Mouse (Mus musculus): ENCODE data around the gene Rps2.

Rps2 gene

GRCm38 (mm10) chr17:24734513-24734912 lies 16.6 kb downstream of the Rps2 start:
- no peak for DNase-seq

- no peak for DNase-seq
Observed at GRCm38 (mm10) chr17:24735446-24735845, 17.5 kb downstream of the Rps2 start.

DNA sequence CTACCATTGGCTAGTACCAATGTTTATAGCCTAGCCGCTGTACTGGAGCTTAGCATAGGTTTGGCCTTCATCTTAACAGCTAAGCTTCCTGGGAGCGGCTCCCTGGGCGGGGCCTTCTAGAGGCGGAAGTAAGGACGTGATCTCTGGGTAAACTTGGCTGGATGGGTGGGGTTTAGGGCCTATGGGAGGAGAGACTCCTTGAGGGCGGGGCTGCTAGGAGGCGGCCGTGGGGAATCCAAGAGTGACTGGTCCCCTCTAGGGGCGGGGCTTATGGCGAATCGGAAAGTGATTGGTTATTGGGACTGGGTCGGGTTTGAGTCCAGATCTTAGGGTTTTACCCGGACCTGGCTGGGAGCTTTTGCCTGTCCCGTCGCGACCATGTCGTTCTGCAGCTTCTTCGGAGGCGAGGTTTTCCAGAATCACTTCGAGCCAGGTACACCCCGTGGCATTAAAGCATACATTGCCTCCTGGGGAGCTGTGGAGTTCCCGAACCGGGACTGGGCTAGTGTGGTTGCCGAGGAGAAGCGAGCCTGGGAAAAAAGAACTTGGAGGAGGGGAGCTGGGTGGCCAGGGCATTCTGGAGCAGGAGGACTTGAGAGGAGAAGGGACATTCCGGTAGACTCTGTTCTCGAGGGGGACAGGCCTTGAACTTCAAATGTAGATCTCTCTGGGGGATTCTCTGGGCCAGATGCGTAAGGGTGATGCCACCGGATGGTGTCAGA lies 18.6 kb downstream of the Rps2 start, which contains the start of gene Msrb1:
TSS of gene Msrb1 (plus strand) at position 313 of the 722 bp plus-strand sequence.
- peak; percentile 89 to 98 for DNase-seq

GRCm38 (mm10) chr17:24737135-24737810 lies 19.4 kb downstream of the Rps2 start:
- DNase-seq, result no peak

DNA sequence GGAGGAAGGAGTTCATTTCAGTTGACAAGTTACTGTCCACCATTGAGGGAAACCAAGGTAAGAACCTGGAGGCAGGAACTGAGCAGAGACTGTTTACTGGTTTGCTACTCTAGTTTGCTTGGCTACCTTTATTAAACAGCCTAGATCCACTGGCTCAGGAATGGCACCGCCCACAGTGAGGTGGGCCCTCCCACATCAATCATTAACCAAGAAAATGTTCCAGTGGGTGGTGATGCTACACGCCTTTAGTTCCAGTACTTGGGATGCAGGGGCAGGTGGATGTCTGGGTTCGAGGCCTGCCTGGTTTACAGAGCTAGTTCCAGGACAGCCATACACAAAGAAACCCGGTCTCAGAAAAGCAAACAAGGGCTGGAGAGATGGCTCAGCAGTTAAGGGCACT lies 20.3 kb downstream of the Rps2 start:
- DNase-seq, result no peak

DNA sequence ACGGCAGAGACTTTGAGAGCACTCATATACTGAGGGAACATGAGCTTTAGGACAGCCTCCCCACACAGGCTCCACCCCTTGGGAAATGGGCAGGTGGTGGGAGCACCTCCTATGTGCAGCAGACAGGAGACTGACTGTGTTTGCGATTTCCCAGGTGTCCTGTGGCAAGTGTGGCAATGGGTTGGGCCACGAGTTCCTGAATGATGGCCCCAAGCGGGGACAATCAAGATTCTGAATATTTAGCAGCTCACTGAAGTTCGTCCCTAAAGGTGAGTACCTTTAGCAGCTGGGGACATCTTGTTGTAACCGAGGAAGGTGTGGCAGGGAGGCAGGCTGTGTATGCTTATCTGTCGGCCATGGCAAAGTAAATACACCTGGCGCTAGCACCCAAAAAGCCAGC lies 22.0 kb downstream of the Rps2 start:
- DNase-seq, result no peak

GRCm38 (mm10) chr17:24742307-24742706 lies 24.4 kb downstream of the Rps2 start:
- DNase-seq, result no peak

- no peak for DNase-seq
Observed at GRCm38 (mm10) chr17:24743896-24744295, 26.0 kb downstream of the Rps2 start.

DNA sequence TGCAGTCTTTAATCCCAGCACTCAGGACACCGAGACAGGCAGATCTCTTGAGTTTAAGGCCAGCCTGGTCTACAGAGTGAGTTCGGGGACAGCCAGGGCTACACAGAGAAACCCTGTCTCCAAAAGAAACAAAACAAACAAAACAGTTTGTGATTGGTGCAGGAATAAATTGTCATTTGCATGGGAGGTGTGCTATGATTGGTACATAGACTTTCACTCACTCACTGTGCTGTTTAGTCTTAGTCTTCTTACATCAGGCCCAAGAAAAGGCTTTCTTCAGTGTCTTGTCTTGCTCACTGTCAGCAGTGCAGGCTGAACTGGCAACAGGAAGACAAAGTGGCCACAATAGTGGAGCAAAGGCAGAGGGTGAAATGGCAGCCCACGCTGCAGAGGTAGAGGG lies 26.5 kb downstream of the Rps2 start:
- DNase-seq, result no peak

DNA sequence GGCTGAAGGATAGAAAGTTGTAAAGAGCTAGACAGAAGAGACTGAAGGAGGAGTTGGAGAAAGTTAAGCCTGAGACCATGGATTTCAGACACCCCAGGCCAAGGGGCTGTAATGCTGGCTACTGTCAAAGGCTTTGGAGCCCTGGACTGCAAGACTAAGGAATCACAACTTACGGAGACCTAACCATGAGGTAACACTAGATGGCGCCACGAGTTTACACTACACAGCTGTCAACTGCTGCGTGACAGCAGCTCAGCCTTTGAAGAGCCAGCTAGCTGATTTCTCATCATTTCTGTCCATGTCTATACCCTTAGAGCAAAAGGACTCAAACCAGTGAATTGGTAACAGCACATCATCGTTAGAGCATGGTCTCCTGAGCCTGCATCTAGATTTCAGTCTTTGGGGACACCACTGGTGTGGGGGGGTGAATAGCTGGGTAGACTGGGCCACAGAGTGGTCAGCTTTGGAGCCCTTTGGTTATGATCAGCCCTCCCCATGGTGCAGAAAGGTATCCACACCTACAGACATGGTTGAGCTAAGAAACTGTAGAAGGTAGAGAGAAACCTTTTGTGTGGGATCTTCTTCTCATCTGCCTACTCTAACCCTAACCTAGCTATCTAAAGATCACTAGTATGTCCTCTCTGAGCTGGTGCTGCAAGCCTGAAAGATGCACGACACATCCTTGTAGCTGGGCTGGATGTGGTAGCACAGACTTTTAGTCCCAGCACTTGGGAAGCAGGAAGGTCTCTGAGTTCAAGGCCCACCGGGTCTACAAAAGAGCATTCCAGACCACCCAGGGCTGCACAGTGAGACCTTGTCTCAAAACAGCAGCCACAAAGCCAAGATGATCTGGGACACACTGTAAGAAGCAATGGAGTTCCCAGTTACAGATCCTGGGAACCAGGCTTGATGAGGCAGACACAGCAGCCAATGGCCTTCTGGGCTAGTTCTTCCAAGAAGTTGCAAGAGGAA lies 27.9 kb downstream of the Rps2 start:
- DNase-seq, result peak; percentile 70 to 77

- no peak for DNase-seq
Observed at GRCm38 (mm10) chr17:24746986-24747385, 29.1 kb downstream of the Rps2 start.

DNA sequence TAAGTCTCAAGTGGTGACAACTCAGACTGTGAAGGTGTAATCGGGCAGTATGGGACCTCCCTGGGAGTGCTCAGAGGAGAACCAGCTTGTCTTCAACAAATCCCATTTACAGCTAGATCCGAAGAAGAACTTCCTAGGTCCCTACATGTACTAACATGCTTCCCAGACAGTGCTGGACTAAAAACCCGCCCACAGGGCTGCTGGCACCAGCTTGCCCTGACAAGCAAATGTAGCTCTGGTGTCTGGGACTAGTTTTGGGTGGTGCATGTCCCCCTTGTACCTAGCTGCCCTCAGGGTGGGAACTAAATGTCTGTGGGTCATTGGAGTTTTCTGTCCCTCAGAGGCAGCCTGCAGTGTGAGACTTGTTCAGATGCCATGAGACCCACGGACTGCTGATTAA lies 33.6 kb downstream of the Rps2 start:
- DNase-seq, result no peak

DNA sequence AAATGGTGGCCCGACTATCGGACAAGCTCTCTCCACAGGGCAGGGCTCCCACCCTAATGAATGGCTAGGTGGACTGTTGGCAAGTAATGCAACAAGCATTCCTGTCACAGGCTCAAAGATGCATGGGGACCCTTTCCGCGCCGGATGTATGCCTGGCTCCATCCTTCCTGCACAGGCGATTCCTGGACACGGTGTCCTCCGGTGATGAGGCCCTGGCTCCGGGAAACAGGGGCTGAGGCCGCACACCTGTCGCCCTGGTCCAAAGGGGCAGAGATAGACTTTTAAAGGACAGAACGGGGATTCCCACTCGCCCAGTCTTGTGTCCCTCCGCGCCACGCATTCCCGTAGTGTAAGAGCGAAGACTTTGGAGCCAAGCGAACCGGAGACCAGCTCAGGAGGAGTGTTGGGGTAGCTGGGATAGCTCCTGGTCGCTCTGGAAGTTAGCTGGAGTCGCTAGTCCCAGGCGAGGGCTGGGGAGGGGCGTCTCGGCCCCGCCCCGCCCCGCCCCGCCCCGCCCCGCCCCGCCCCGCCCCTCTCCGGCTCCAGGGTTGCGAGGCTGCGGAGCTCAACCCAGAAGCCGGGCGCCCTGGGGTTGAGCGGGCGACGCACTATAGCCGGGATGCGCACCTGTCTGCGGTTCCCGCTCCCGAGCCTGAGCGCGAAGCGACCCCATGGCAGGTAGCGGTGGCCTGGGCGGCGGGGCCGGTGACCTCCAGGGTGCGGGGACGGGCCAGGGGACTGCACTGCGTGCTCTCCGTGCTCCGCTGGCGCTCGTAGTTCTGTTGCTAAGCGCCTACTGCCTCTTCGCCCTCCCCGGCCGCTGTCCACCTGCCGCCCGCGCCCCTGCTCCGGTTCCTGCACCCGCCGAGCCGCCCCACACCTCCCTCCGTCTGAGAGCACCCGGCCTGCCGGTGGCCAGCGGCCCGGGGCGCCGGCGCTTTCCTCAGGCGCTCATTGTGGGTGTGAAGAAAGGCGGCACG lies 34.8 kb downstream of the Rps2 start, which contains the start of gene Hs3st6:
TSS of gene Hs3st6 (plus strand) at position 574 of the 980 bp plus-strand sequence.
- DNase-seq, result no peak

DNA sequence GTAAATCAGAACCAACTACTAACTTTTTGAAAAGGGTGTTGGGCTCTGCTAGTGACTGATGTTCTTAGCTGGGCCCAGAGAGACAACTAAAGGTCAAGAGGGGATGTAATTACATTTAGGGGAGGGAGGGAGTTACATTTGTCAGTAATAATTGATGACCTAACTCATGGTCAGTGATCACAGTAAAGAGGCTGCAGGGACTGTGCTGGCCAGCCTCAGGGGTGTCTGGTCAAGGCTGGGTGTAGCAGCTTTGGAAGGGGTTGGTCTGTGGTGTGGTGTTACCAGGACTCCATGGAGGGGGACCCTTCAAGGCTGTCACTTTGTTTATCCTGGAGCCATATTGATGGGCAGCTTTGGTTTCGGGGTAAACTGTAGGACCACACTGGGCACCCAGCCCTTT lies 39.5 kb downstream of the Rps2 start:
- no peak for DNase-seq

DNA sequence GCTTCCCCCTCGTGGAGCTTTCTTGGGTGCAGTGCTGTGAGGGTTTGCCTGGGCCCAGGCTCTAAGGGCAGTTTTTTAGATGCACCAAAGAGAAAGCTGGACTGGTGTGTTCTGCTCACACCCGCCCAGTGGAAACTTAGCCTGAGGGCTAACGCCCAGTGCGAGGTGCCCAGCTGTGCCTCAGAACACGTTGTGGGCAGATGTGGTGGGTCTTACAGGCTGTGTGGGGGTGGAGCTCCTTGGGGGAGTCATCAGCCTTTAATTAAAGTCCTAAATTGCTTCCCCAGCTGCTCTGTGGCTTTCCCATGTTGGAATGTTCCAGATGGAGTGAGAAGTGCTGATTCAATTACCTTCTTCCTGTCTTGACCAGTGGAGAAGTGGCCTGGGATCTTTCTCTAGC lies 43.2 kb downstream of the Rps2 start:
- no peak for DNase-seq

DNA sequence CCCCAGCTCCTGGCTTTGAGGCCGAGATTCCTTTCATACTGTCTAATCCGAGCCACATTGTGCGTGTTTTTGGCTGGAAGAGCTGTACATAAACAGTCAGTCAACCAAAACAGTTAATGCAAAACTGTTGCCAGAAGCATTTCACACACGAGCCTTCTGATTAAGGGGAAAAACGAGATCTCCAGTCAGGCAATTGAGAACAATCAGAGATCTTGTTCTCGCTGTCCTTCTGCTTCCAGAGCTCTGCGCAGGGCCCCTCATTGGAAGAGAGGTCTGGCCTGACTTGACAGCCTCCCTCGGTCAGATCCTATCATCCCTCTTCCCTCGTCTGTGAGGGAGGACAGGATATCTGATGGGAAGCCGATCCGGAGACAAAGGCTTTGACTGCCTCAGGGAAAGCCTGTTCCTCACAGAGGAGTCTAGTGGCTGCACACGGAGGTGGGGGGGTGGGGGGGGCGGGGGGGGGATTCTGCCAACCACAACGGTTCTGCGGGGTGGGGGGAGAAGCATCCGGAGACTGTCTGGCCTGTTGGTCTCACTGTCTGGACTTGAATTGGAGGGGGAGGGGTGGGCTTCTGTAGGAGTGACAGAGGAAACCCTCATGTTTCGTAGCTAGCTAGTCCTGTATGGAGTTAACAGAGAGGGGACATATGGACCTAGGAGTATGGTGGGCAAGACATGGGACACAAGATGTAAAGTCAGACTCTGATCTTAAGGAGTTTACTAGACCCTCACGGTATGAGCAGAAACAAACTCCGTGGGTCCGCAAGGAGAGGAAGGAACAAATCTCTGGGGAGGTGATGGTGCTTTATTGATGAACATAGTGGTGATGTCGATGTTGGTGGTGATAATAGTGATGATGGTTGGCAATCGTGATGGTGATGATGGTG lies 47.3 kb downstream of the Rps2 start:
- DNase-seq, result no peak

GRCm38 (mm10) chr17:24766266-24766875 lies 48.5 kb downstream of the Rps2 start:
- no peak for DNase-seq

DNA sequence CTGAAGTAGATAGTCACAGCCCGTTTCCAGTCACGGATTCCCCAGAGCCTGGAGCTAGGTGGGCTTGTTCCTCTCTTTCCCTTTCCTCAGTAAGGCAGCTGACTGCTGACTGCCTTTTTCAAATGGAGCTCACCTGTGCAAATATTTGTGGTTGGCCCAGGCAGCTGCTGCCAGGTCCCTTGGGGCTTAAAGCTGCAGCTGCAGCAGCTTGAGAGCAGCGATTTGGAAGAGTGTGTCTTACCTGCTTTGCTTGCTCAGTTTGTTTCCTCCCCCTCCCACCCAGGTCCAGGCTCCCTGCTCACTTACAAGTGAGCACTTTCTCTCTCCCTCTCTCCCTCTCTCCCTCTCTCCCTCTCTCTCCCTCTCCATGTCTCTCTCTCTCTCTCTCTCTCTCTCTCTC lies 51.2 kb downstream of the Rps2 start:
- no peak for DNase-seq
